In the genomic region with DNA sequence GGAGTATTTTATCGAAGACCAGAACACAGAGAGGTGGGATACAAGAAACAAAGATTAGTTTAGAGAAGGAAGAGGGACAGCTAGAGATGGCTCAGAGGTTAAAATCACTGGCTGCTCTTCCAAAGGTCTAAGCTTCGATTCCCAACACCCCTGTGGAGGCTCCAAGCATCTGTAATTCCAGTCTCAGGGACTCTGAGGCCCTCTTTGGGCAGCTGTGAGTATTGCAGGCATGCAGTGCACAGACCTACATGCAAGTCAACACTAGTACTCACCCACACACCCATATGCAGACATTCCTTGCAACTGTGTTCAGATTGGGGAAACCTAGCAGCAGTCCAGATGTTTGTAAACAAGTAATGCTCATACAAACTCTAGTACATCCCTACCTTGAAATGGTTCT, we compare ENCODE assay signal across 17 mouse cellular contexts. TPM values are rescaled to one million over a fixed set of nuclear protein-coding genes. Genes with fewer than 3 reads are reported as not detected.
DNase-seq lines count a peak whose midpoint lies in the region; ATAC-seq and TF ChIP-seq lines count a peak whose summit lies in the region.
"Had no signal": no experiment of that assay in that cellular context is flagged by ENCODE, and none has a peak within 500 bp of the region (broad histone marks: within the 10 kb centered on the region; RNA-seq: fewer than 3 reads in every experiment).

No protein-coding gene starts in this region.

- in situ Hi-C loops in CH12.LX (cut with MboI; ENCODE audit: low pct_ligation_motif_present, low pct_unique_long_range_greater_than_20kb, low sequenced_read_pairs): no loop called here

- peak; percentile 14; the same call in 1 of the 2 replicates for TF ChIP-seq CTCF in lung, embryonic 14.5 days (IDR thresholded peaks at IDR 0.05; ENCODE audit: low read depth)
- TF ChIP-seq CTCF in CH12.LX (conservative IDR thresholded peaks at IDR 0.05 in 1 of 2, IDR thresholded peaks at IDR 0.05 in 1 of 2; ENCODE audit: low read depth in 2 of 2, low read length in 2 of 2): peak; percentile 15 to 25; a peak in 3 of 4 replicates

- no peak overlapping the region for H3K27ac ChIP-seq in lung, embryonic 14.5 days (ENCODE audit: low read depth)
- no peak overlapping the region for H3K27ac ChIP-seq in CH12.LX (ENCODE audit: insufficient read depth, low read depth)
- H3K27ac ChIP-seq: embryonic facial prominence, embryonic 15.5 days; hindbrain, embryonic 12.5 days; kidney, embryonic 15.5 days; limb, embryonic 12.5 days; macrophage; stomach, embryonic 15.5 days had no signal

- H3K36me3 ChIP-seq in lung, embryonic 14.5 days (ENCODE audit: insufficient read depth): no peaks in the 10 kb centered on the region
- H3K36me3 ChIP-seq in CH12.LX (replicated peaks in 1 of 2; ENCODE audit: control insufficient read depth in 1 of 2, insufficient read depth in 1 of 2, low read length in 1 of 2): peaks cover 2 to 18% of the 10 kb centered on the region in 2 experiments
- H3K36me3 ChIP-seq: kidney, embryonic 15.5 days; stomach, embryonic 15.5 days had no signal

- dilution Hi-C loops in CH12.LX (cut with MboI; ENCODE audit: extremely low pct_ligation_motif_present, extremely low pct_unique_long_range_greater_than_20kb, low sequenced_read_pairs): no loop called here

- no peaks in the 10 kb centered on the region; the same call in 1 of the 2 replicates for H3K79me2 ChIP-seq in CH12.LX (replicated peaks; ENCODE audit: control insufficient read depth, extremely low read depth, insufficient read depth, poor library complexity, severe bottlenecking)

- no peak for TF ChIP-seq EP300 in CH12.LX (IDR thresholded peaks at IDR 0.05; ENCODE audit: low read length)

- no peaks in the 10 kb centered on the region for H3K4me1 ChIP-seq in lung, embryonic 14.5 days (ENCODE audit: insufficient read depth)
- H3K4me1 ChIP-seq in CH12.LX (ENCODE audit: control insufficient read depth in 1 of 2, insufficient read depth in 2 of 2): no peaks in the 10 kb centered on the region
- H3K4me1 ChIP-seq: embryonic facial prominence, embryonic 15.5 days; hindbrain, embryonic 12.5 days; kidney, embryonic 15.5 days; stomach, embryonic 15.5 days had no signal

- no peak overlapping the region for H3K9ac ChIP-seq in lung, embryonic 14.5 days
- no peak overlapping the region for H3K9ac ChIP-seq in CH12.LX (ENCODE audit: insufficient read depth, low read depth)
- H3K9ac ChIP-seq: embryonic facial prominence, embryonic 15.5 days; hindbrain, embryonic 12.5 days; kidney, embryonic 15.5 days; limb, embryonic 12.5 days; stomach, embryonic 15.5 days had no signal

- no peak for TF ChIP-seq RAD21 in CH12.LX (IDR thresholded peaks at IDR 0.05; ENCODE audit: low read depth, low read length)

- no peak for TF ChIP-seq POLR2A in CH12.LX (IDR thresholded peaks at IDR 0.05; ENCODE audit: low read depth, low read length)

- 65% methylated on average over 2 of the region's 2 CpGs for WGBS in lung, embryonic 14.5 days

- no peak for ATAC-seq in lung, embryonic 14.5 days (ENCODE audit: insufficient read depth)
- ATAC-seq: CD4-positive, CD25-positive, alpha-beta regulatory T cell, adult 4 months had no signal

- H3K4me2 ChIP-seq in lung, embryonic 14.5 days: no peak overlapping the region
- H3K4me2 ChIP-seq in CH12.LX (ENCODE audit: insufficient read depth, low read depth, poor library complexity, severe bottlenecking): no peak overlapping the region
- H3K4me2 ChIP-seq: embryonic facial prominence, embryonic 15.5 days; hindbrain, embryonic 12.5 days; kidney, embryonic 15.5 days; limb, embryonic 12.5 days; stomach, embryonic 15.5 days had no signal

- H3K27me3 ChIP-seq in lung, embryonic 14.5 days (ENCODE audit: insufficient read depth, low read length): no peaks in the 10 kb centered on the region
- no peaks in the 10 kb centered on the region for H3K27me3 ChIP-seq in CH12.LX (replicated peaks)
- H3K27me3 ChIP-seq: embryonic facial prominence, embryonic 15.5 days; hindbrain, embryonic 12.5 days; kidney, embryonic 15.5 days; limb, embryonic 12.5 days; stomach, embryonic 15.5 days had no signal

- H3K4me3 ChIP-seq in lung, embryonic 14.5 days (ENCODE audit: low read depth, low read length): no peak overlapping the region
- no peak overlapping the region for H3K4me3 ChIP-seq in CH12.LX (replicated peaks in 1 of 3; ENCODE audit: low read depth in 2 of 3, low read length in 2 of 3, poor library complexity in 1 of 3)
- H3K4me3 ChIP-seq: embryonic facial prominence, embryonic 15.5 days; hindbrain, embryonic 12.5 days; kidney, embryonic 15.5 days; limb, embryonic 12.5 days; stomach, embryonic 15.5 days had no signal

- no peaks in the 10 kb centered on the region for H3K9me3 ChIP-seq in lung, embryonic 14.5 days (ENCODE audit: low read depth, low read length)
- H3K9me3 ChIP-seq in CH12.LX (replicated peaks; ENCODE audit: low read length): no peaks in the 10 kb centered on the region
- H3K9me3 ChIP-seq: embryonic facial prominence, embryonic 15.5 days; hindbrain, embryonic 12.5 days; kidney, embryonic 15.5 days; limb, embryonic 12.5 days; stomach, embryonic 15.5 days had no signal

- DNase-seq in lung, embryonic 14.5 days: no peak
- no peak for DNase-seq in lung, postnatal 25 days (ENCODE audit: low spot score)
- DNase-seq in 3T3-L1 (ENCODE audit: low read depth, low spot score) (peak; percentile 23), CH12.LX (ENCODE audit: extremely low read depth) (no peak), ZHBTc4 (ENCODE audit: low read depth, low spot score) (peak; percentile 85)
- no peak for DNase-seq in cerebellum, postnatal 25 days
- no peak for DNase-seq in urinary bladder, postnatal 25 days (ENCODE audit: low spot score)
- DNase-seq: cerebellum, adult 9-11 months; embryo, embryonic 11 days; gastrocnemius, postnatal 25 days had no signal

TF ChIP-seq in CH12.LX, 34 proteins besides CTCF, POLR2A, EP300 and RAD21:
- TF ChIP-seq SIN3A (IDR thresholded peaks at IDR 0.05; ENCODE audit: low read length) (no peak), MAZ (IDR thresholded peaks at IDR 0.05; ENCODE audit: low read depth, low read length) (no peak), GABPA (IDR thresholded peaks at IDR 0.05; ENCODE audit: insufficient replicate concordance, low read depth, low read length) (no peak), CHD1 (IDR thresholded peaks at IDR 0.05; ENCODE audit: low read depth, low read length) (no peak), SMC3 (IDR thresholded peaks at IDR 0.05; ENCODE audit: low read depth, low read length) (no peak), ETS1 (conservative IDR thresholded peaks at IDR 0.05; ENCODE audit: low read depth, low read length) (no peak), JUND (conservative IDR thresholded peaks at IDR 0.05; ENCODE audit: low read depth, low read length) (no peak), KAT2A (IDR thresholded peaks at IDR 0.05; ENCODE audit: insufficient replicate concordance, low read length) (no peak), HCFC1 (IDR thresholded peaks at IDR 0.05; ENCODE audit: low read depth, low read length) (no peak), E2F4 (IDR thresholded peaks at IDR 0.05; ENCODE audit: insufficient replicate concordance, low read depth, low read length) (no peak), ZNF384 (IDR thresholded peaks at IDR 0.05; ENCODE audit: low read depth, low read length) (no peak), PAX5 (IDR thresholded peaks at IDR 0.05; ENCODE audit: low read length) (no peak), NRF1 (IDR thresholded peaks at IDR 0.05; ENCODE audit: low read depth, low read length) (no peak), TBP (conservative IDR thresholded peaks at IDR 0.05; ENCODE audit: low read depth, low read length) (no peak), NELFE (IDR thresholded peaks at IDR 0.05; ENCODE audit: low read depth, low read length) (no peak), UBTF (IDR thresholded peaks at IDR 0.05; ENCODE audit: low read depth, low read length) (no peak), ZMIZ1 (IDR thresholded peaks at IDR 0.05; ENCODE audit: low read depth, low read length) (no peak), MEF2A (IDR thresholded peaks at IDR 0.05; ENCODE audit: borderline replicate concordance, low read depth, low read length) (no peak), POLR2AphosphoS2 (IDR thresholded peaks at IDR 0.05; ENCODE audit: low read depth, low read length) (no peak)
TF ChIP-seq in CH12.LX: peak in this region for 0.

RNA-seq across cellular contexts. Expression of a gene that starts 39.0 kb away (rescaled TPM):
- 2.1 and 2.2 TPM in 2 replicates for polyA plus RNA-seq in lung, embryonic 14.5 days (2014; fragmentation: Nextera tagmentation; extraction: Ambion mirVana)
- total RNA-seq in CH12.LX (2012; rRNA removed) (0.04 and 0.25 TPM in 2 replicates), CH12.LX (2014; rRNA removed) (0.68 and 1.3 TPM in 2 replicates)
- 0.41 and 0.81 TPM in 2 replicates for polyA plus RNA-seq in CH12.LX (2012; ENCODE audit: insufficient read length, low read depth)
- polyA plus RNA-seq: CD4-positive, CD25-positive, alpha-beta regulatory T cell, adult 4 months had no signal

RNA-seq across cellular contexts. Expression of a gene that starts 46.9 kb away (rescaled TPM):
- polyA plus RNA-seq in lung, embryonic 14.5 days (2014; fragmentation: Nextera tagmentation; extraction: Ambion mirVana): 5.4 and 6.6 TPM in 2 replicates
- 3.1 and 5.0 TPM in 2 replicates for total RNA-seq in CH12.LX (2012; rRNA removed)
- 6.2 and 8.7 TPM in 2 replicates for total RNA-seq in CH12.LX (2014; rRNA removed)
- 3.5 and 6.2 TPM in 2 replicates for polyA plus RNA-seq in CH12.LX (2012; ENCODE audit: insufficient read length, low read depth)

Comparison
In these comparisons a context has a peak if more than half of its experiments do, and no peak if none do; other contexts are left out.
1. DNase-seq: peak in 3T3-L1 (single experiment) and ZHBTc4 (single experiment); none in lung, embryonic 14.5 days (single experiment), lung, postnatal 25 days (single experiment), CH12.LX (single experiment), cerebellum, postnatal 25 days (0 of 2) and urinary bladder, postnatal 25 days (single experiment).